Mouse (Mus musculus) liver, postnatal 0 days (tissue): ENCODE measurements at regions not wholly inside any gene's neighbourhood (a gene's known extent, or its start where the extent isn't known, plus 50 kb on each side); places are given as distances from the start of the nearest gene placed in this dataset.

Experiments used
- CTCF ChIP-seq: sonication (generic); IDR thresholded peaks from 2 replicates; pipeline ENCODE4 v1.5.1; 2016; ENCODE audit warnings: antibody characterized with exemption, low read depth
- EP300 ChIP-seq: IDR thresholded peaks from 2 replicates; pipeline ENCODE4 v1.6.1; 2016; ENCODE audit warnings: antibody characterized with exemption, low read depth, mild to moderate bottlenecking

GRCm38 (mm10) chr11:8344938-8345337, 319.4 kb downstream of the Tns3 start:
- TF ChIP-seq CTCF (no peak), EP300 (no peak)
